Mouse (Mus musculus) frontal cortex, postnatal 36 days (tissue): Measurements from ENCODE around the gene Tbrg4.
"Not testable (repeated sequence)": the region's sequence is repeated elsewhere in the genome, so short reads cannot be mapped to it uniquely, and the experiment has no call there.

Source experiments
- DNase-seq, 2 experiments: peaks; one replicate each; pipeline ENCODE4 v3.0.0; 2022; ENCODE audit warnings: low spot score in 2 of 2

The Tbrg4 gene

GRCm38 (mm10) chr11:6625478-6626387 is at the start of gene Tbrg4:
Gene Tbrg4 (minus strand): TSS chr11:6626067.
- peak; percentile 93 to 95 for DNase-seq

DNA sequence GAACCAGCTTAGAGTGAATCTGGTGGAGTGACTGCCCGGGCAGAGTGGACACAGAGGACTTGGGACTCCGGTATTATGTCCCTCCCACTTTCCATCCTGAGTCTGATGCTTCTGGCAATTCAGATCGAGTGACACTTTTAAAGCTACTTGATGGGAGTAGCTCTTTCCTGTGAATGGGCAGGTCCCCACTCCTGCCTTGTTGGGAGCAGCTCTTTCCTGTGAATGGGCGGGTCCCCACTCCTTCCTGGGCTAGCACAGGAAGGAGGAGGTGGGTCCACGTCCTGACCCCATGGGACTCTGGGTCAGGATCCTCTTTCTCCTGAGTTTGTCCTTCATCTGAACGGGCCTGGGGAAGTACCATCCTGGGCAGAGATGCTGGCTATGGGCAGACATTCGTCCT is 49.5 kb upstream of the Tbrg4 start:
- DNase-seq, result no peak

DNA sequence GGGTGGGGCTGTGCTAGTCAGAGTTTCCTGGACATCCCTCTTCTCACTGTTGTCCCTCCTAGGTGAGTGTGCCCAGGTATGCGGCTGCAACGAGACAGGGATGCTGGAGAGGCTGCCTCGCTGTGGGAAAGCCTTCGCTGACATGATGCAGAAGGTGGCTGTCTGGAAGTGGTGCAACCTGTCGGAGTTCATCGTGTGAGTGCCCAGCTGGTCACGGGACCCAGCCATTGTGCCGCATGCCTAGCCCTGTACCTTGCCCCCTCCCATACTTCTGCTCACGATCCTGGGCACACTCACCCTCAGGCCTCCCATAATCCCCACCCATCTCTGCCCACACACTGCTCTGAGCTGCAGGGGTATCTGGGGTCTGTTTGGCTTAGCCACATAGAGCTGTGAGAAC is 48.8 kb upstream of the Tbrg4 start:
- DNase-seq, result no peak

DNA sequence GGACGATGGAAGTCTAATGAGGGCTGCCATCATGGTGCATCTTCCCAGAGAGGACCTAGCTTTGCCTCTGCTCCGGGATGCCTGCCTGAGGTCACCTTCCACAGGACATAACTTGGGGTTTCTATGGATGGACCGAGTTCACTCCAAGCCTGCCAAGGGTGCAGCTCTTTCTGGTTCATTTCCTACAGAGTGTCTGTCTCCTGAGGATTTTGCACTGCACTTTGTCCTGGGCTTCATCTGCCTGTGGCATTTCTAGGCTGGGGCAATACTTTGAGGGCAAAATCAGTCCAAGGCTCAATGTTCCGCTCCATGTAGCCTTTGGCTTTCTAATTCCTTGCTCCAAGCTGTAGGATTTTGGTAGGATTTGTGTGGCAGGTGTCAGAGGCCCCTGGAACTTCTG is 45.0 kb upstream of the Tbrg4 start:
- DNase-seq, result no peak

- DNase-seq, result no peak
Observed at GRCm38 (mm10) chr11:6670044-6670443, 44.2 kb upstream of the Tbrg4 start.

- DNase-seq, result no peak
Observed at GRCm38 (mm10) chr11:6669041-6669440, 43.2 kb upstream of the Tbrg4 start.

DNA sequence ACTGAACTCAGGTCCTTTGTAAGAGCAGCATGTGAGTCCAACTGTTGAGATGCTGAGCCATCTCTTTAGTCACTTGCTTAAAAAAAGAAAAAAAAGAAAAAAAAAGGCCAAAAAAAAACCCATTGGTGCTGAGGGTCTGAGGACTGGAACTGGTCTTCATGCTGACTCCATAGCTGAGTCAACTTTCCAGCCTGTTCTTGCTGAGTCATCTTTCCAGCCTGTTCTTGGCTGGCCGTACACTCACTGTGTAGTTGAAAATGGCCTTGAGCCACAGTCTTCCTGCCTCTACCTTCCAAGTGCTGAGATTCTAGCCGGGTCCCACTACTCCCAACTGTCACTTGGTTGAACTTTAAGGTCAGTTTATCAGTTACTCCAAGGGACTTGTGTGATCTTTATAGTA is 40.8 kb upstream of the Tbrg4 start:
- no peak for DNase-seq

- no peak for DNase-seq
Observed at GRCm38 (mm10) chr11:6661206-6661605, 35.3 kb upstream of the Tbrg4 start.

DNA sequence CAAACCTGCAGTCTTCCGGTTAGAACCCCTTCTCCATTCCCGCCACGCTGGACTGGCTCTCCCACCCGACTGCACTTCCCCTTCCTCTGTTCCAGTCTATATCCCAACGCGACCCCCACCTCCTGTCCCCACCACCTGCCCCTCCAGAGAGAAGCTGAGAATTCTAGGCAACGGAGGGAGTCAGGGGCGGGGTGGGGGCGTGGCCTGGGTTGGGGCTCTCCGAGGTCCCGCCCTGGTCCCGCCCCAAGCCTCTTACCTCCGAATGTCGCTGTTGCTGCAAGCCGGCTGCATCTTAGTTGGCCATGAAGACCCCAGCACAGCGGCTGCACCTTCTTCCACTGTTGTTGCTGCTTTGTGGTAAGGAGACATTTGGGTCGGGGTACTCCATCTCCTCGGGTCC is 32.4 kb upstream of the Tbrg4 start, which contains the start of gene Ramp3:
Ramp3 (plus strand) TSS at position 251 of the 400 bp plus-strand sequence.
- no peak for DNase-seq

- peak; percentile 78 to 91 for DNase-seq
Observed at GRCm38 (mm10) chr11:6654903-6655302, 29.0 kb upstream of the Tbrg4 start.

GRCm38 (mm10) chr11:6652978-6653377 is 27.1 kb upstream of the Tbrg4 start:
- not testable (repeated sequence) for DNase-seq

GRCm38 (mm10) chr11:6650519-6650918 is 24.7 kb upstream of the Tbrg4 start:
- no peak for DNase-seq

- DNase-seq, result no peak
Observed at GRCm38 (mm10) chr11:6647831-6648724, 22.2 kb upstream of the Tbrg4 start.

DNA sequence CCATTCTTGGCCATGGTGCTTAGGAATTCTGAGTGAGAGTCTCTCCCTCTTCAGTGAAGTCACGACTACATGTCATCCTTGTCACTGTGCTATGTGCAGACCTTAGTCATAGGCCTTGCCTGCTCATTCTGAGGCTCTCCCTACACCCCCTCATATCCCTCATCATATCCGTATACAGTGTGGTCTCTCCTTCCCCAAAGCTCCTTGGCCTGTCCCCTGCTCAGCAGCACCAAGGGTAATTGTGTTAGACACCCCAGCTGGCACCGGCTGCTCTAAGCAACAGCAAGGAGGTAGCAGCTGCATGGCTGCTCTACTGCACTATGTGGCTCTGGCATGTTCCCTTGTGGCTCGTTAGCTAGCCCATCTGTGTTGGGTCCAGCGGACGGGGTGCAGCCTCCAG is 18.7 kb upstream of the Tbrg4 start:
- DNase-seq, result no peak

GRCm38 (mm10) chr11:6639072-6639471 is 13.2 kb upstream of the Tbrg4 start:
- no peak for DNase-seq

DNA sequence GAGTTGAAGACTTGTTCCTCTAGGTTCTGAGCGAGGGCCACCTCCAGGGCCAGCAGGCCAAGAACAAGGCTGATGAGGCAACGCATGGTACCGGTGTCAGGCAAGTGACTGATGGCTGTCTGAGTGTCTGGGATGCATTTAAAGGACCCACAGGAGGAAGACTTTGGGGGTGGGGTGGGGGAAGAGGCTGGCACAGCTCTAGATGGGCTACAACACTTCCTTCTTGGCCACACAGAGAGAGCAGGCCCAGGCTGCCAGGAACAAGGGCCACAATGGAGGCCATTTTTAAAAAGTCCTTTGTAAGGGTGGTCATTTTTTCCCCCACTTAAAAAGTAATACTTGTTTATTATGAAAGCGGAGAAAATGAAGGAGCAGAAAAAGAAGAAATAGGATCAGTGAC is 12.7 kb upstream of the Tbrg4 start, which contains the start of gene Wap:
Wap (minus strand) TSS at position 101 of the 400 bp plus-strand sequence.
- DNase-seq, result no peak

DNA sequence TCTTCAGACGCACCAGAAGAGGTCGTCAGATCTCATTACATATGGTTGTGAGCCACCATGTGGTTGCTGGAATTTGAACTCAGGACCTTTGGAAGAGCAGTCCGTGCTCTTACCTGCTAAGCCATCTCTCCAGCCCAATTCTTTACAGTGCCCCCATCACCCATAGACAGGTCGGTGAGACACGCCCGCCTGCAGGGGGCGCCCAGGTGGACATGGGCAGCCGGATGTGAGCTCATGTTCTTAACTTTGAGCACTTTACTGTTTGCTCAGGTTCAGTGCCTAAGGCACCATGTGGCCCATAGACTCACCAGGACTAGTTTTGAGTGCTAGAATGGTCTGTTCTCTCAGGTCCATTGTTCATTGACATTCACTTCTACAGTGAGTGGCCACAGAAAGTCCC is 10.3 kb upstream of the Tbrg4 start:
- DNase-seq, result no peak

DNA sequence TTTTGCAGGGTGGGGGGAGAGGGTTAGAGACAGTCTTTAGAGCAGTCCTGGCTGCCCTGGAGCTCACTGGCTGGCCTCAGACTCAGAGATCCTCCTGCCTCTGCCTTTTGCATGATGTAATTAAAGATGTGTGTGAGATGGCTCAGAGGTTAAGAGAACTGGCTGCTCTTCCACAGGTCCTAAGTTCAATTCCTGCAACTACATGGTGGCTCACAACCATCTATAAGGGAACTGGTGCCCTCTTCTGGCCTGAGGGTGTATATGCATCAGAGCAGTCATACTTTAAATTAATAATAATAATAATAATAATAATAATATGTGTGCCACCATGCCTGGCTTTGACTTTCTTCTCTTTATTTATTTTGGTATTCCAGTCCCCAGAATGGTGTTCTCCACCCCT is 3.8 kb upstream of the Tbrg4 start:
- no peak for DNase-seq

DNA sequence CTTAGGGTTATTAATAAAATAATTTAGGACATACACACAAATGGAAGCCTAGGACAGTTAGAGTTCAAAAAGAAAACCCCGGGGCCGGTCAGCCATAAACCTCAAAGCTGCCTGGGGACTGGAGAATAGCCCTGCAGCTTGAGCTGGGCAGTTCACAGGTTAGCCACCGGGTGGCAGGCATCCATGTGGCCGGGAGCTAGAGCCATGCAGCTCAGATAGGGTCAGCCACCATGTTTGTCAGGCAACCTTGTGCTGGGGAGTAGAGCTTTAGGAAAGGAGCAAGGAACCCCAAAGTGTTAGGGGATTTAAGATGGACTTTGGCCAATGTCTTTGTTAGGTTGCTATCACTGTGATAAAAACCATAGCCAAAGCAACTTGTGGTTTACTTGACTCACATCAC is 2.7 kb upstream of the Tbrg4 start:
- peak in 1 of 2 experiments; percentile 29 for DNase-seq

- DNase-seq, result no peak
Observed at GRCm38 (mm10) chr11:6627731-6628130, 1.9 kb upstream of the Tbrg4 start.

DNA sequence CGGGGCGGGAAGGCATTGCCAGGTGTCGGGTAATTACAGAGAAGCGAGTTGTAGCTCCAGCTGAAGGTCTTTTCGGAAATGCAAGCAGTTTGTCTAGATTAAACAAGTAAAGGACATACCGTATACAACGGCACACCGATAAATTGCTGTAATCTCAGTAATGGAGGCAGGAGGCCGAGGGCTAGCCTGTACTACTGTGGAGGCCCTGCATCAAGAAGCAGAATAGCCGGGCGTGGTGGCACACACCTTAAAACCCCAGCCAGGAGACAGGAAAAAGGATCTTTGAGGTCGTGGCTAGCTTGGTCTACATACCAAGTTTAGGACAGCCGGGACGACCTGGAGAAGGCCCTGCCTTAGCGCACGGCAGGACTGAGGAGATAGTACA is 513 bp upstream of the Tbrg4 start:
- no peak for DNase-seq

DNA sequence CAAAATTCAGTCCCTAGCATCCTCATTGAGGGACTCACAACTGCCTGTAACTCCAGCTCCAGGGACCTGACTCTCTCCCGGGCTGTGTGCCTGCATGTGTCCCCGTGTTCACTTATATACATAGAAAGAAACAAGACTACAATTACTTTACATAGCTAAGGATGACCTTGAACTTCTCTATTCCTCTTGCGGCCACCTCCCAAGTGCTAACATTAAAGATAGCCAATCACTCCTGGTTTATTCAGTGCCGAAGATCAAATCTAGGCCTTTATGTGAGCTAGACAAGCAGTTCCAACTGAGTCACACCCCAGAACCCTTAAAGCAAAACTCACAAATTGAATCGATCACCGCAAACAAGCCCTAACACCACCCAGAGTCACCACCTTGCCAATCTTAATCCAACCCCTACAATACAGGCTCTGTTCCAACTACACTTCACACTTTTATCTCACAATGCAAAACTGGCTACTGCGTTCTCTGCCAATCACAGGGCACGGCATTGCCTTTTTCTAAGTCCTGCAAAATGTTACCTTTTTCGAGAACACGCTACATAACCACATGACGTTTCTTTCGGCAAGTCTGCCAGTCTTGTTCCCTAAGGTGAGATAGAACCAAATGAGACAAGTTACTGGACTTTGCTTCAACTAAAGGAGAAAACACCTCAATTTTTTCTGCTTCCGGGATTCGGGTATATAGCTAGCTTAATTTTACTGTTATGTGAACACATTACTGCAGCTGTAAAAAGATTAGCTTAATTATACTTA is 1.1 kb downstream of the Tbrg4 start:
- DNase-seq, result no peak
